Mouse (Mus musculus): ENCODE measurements around the gene Gorab. TPM values are rescaled to one million over a fixed set of nuclear protein-coding genes. Genes with fewer than 3 reads are reported as not detected.

The Gorab gene
- total and polyA plus RNA-seq, 3 experiments, result 0.64 to 11.9 (median 8.1) TPM

GRCm38 (mm10) chr1:163337821-163338220 lies 65.6 kb downstream of the Gorab start:
- TF ChIP-seq TAL1 (conservative IDR thresholded peaks at IDR 0.05; ENCODE audit: low read depth, low read length) (no peak), CTCF (IDR thresholded peaks at IDR 0.05; ENCODE audit: low read depth, low read length) (no peak), GATA2 (IDR thresholded peaks at IDR 0.05; ENCODE audit: borderline replicate concordance, low read depth, low read length) (no peak), GATA1 (IDR thresholded peaks at IDR 0.05; ENCODE audit: borderline replicate concordance, low read length) (no peak), POLR2AphosphoS5 (IDR thresholded peaks at IDR 0.05; ENCODE audit: insufficient replicate concordance, low read depth, low read length) (no peak)
- no peaks in the 10 kb centered on the region for H3K4me1 ChIP-seq (ENCODE audit: insufficient read depth, low read depth, low read length)
- no peaks in the 10 kb centered on the region for H3K36me3 ChIP-seq (replicated peaks)
- H3K4me3 ChIP-seq (ENCODE audit: low read depth, low read length), result no peak overlapping the region
- no peaks in the 10 kb centered on the region for H3K9me3 ChIP-seq (replicated peaks)
- DNase-seq (ENCODE audit: low spot score) (no peak), ATAC-seq (ENCODE audit: extremely low read depth, insufficient number of reproducible peaks, low FRiP score, poor library complexity, severe bottlenecking) (no peak)
- no peaks in the 10 kb centered on the region for H3K27me3 ChIP-seq (ENCODE audit: insufficient read depth, low read length)

Other genes starting within 250 kb of the Gorab start
- not detected in 2 replicates for gene Prrx1, start 90.0 kb downstream of the Gorab start, total RNA-seq (2014; fragmentation: Nextera tagmentation)
- 0.05 and 0.12 TPM in 2 replicates for gene Prrx1, start 90.0 kb downstream of the Gorab start, total RNA-seq (2017)
- not detected in 2 replicates for gene Prrx1, start 90.0 kb downstream of the Gorab start, polyA plus RNA-seq (2012)

Data from G1E (cell line).